Mouse (Mus musculus): ENCODE measurements around the gene Dcn.

- TF ChIP-seq GATA1 (IDR thresholded peaks at IDR 0.05; ENCODE audit: low read length) (no peak), TAL1 (IDR thresholded peaks at IDR 0.05; ENCODE audit: low read length) (no peak)
These were observed 32.9 kb upstream of the Dcn start for GRCm38 (mm10) chr10:97446486-97446885.

All from erythroblast, embryonic 14.5 days (primary cell).